Mouse (Mus musculus) megakaryocyte progenitor cell, adult 5-6 weeks (primary cell): ENCODE measurements around the gene Cdk9. TPM values are rescaled to one million over a fixed set of nuclear protein-coding genes. Genes with fewer than 3 reads are reported as not detected.

Experiments
- ATAC-seq: replicated peaks from 2 replicates; pipeline ENCODE4 v1.8.0; 2016; ENCODE audit warnings: mild to moderate bottlenecking, moderate TSS enrichment, inconsistent platforms; ENCODE audit not compliant: poor library complexity
- total RNA-seq, 2 experiments: library from RNA; stranded (forward) in 1 of 2; stranded (reverse) in 1 of 2; fragments of 157-497, 149-512 nt in 1 of 2; fragments of 200-1000 nt in 1 of 2; gene quantifications; 2 replicates each; pipeline versions ENCODE4 v1.2.3 to v1.2.4; 2015 to 2017

Cdk9 gene
- total RNA-seq, 2 experiments from 2014 or later = 39.3 to 63.4 TPM

DNA sequence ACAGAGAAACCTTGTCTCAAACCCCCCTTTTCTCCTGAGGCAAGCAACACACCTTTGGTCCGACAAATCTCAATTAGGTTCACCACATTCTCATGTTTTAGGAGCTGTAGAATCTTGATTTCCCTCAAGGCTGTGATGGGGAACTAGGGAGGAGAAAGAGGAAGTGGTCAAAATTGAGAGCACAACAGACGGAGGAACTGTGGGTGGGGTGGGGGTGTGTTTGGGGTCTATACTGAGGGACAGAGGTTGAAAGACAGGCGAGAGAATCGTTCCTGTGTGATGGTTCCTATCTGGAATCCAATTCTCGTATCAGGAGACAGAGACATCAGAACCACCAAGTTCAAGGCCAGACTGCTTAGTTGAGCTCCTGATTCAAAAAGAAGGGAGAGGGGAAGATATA is 2.5 kb downstream of the Cdk9 start:
- ATAC-seq = no peak

DNA sequence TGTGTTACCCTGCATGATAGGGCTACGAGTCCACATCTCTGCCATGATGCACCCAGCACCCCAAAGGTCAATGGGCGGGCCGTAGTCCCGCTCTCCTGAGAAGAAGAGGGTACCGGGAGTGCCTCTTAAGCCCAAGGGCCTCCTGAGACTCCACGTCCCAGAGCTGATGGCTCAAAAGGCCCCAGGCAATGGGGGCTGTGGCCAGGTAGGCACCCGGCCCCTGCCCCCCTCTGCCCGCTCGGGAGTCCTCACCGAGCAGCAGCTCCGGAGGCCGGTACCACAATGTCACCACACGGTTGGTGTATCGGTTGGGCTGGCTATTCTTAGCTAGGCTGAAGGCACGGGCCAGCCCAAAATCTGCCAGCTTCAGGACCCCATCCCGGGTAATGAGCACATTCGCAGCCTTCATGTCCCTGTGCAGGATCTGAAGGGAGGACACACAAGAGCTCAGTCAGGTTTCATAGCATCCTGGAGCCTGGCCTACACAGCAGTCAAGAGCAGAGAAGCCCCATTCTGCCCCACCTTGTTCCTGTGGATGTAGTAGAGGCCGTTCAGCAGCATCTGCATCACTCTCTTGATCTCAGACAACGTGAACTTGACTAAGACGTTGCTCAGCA is 3.2 kb downstream of the Cdk9 start:
- ATAC-seq = no peak

DNA sequence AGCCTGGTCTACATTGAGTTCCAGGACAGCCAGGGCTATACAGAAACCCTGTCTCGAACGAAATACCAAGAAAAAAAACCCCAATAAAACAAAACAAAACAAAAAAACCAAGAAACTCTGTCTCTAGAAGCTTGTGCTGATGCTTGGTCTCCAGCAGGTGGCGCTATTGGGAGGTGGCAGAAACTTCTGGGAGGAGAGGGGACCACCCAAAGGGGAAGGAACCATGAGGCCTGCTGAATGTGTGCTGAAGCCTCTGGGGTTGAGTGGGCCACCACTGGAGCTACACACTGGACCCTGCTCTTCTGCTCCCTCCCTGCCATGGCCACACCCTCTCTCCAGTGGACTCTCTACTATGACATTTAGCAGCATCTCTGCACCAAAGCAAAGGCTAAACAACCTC is 4.2 kb downstream of the Cdk9 start:
- ATAC-seq = peak; percentile 29

DNA sequence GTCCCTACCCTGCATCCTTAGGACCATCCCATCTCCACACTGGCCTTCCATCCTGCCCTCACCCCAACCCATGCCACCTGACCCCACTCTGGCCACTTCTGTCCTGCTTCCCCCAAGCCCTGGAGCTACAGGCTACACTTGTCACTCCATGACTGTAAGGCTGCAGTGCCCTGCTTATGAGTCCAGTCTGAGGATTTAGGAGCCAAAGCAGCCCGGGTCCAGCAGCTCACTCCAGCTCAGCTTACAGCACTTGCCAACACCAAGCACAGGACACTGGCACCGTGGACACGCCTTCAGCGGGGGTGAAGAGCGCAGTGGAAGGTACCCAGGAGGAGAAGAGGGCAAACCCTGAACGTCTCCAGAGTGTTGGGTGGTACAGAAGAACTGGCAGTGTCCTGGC is 5.9 kb downstream of the Cdk9 start:
- ATAC-seq = no peak

DNA sequence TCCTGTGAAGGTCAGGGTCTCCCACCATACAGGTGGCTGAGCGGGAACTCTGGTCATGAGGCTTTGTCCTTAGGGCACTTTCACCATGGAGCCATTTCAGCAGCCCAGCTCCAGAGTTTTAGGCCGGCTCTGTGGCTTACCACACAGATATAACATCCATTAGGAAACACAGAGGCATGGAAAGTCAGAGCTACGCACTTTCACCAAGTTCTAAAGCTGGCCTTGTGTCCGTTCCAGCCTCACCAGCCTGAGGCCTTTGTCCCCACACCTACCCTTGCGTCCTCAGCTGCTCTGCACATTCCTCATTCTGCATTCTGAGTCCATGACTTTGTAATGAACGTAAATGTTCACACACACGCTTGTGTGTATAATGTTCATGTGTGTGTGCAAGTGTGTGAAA is 7.9 kb downstream of the Cdk9 start:
- ATAC-seq = no peak

DNA sequence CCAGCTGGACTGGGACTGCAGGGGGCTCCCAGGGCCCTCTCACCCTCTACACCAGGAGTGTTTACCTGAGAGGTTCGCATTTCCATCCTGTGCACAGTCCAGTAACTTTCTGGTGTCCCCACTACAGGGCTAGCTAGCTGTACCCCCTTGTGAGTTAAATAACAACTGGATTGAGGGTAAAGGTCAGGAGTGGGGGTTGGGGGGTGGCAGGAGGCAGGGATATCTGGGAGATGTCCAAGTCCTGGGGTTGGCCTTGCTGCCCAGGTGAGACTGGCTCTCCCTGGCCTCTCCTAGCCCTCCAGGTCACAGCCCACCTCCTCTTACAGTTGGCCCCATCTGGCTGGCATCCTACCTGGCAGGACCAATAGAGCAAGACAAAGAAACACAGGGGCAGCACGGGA is 8.9 kb downstream of the Cdk9 start, which contains the start of gene Fpgs:
Gene Fpgs (minus strand): TSS at position 125 of the 401 bp plus-strand sequence.
- ATAC-seq = no peak

DNA sequence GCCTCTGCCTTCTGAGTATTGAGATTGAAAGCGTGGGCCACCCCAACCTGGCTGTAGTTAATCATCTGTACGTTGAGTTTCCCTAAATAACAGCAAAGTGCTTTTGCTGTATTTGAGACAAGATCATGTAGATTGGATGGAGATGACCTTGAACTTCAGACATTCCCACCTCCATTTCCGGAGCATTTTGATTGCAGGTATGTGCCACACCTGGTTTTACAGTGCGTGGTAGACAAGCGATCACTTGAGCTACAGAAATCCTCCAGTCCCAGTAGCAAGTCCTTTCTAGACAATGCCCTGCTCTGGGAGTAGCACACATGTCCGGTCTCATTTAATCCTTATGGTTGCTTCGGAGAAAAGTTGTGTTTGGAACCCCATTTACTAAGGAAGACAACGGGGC is 9.8 kb downstream of the Cdk9 start:
- ATAC-seq = no peak

DNA sequence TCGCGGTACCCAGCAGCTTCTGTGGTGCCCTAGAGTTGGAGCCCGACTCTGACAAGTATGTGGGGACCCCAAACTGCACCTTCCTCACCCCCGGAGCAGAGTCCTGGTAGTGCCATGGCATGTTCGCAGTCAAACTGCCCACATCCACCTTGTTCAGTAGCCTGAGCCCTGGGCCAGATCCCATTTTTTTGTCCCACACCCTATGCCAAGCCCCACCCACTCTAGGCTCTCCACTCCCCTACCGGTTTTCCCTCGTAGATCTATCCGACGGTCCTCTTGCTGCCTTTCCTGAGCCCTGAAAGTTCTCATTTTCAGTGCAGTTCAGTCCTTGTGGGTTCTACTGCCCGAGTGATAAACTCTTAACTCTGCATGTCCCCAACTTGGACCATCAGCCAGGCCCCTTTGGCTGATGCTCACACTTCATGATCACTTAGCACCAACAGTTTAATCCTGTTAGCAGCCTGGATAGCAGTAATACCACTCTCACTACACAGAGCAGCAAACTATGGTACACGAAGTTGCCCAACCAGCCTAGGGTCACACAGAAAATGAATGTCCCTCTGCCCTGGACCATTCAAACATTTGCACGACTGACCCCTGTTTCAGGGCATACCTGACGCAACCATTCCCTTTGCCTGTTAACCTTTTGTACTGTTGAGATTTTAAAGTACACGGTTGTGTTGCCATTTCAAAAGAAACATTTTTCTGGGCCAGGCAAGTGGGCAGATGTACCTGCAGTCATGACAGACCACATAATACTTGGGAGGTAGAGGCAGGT is 11.7 kb downstream of the Cdk9 start:
- no peak for ATAC-seq

DNA sequence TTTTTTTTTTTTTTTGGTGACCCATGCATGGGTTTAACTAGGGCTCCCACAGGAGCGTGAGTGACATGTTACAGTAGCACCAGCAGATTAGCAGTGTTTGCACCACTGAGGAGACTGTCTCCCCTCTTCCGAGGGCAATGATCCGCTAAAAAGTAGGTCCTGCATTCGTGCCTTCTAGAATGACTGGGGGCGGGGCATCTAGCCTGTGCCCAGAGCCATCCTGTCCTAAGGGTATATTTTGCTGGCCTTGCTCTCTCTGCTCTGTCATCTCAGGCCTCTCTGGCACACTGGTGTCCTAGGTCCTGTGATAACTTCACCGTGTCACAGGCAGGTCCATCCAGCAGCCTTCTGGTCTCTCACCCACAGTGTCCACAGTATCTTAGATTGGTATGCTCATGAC is 13.2 kb downstream of the Cdk9 start:
- no peak for ATAC-seq

DNA sequence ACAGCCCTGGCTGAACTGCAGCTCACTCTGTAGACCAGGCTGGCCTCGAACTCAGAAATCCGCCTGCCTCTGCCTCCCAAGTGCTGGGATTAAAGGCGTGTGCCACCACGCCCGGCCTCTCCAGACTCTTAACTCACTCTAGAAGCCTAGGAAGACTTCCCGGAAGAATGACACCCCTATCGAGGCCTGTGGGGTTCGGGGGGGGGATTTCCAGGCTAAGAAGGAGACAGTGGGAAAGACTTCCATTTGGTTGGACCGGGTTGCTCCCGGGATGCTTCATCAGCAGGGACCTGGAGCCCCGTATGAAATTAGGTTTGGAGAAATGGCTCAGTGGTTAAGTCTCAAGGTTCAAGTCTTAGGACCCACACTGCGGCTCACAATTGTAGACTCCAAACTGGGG is 18.2 kb downstream of the Cdk9 start:
- no peak for ATAC-seq

DNA sequence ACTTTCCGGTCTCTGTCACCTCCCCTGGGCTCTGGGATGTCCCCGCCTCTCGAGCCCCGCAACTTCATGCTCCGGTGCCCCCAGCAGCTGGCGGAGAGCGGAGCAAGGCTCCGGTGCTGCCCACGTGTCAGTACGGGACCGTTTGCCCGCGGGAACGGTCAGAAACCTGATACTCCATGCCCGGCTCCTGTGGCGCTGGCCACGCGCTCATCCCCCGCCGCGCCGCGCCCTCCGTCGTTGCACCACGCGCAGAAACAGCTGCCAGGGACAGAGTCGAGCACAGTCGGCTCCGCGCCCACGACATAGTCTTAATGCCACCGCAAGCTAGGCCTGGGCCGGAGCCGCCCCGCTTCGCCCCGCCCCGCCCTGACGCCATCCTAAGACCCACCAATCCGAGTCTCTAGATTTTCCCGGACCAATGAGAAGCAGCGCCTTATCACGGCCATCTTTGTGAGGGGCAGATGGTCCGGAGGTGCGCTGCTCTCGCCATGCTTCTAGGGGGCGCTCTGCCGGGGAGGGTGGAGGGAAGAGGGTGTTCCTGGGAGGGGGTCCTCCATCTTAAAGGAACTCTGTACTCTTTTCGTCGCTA is 19.0 kb downstream of the Cdk9 start:
- ATAC-seq = peak; percentile 95

DNA sequence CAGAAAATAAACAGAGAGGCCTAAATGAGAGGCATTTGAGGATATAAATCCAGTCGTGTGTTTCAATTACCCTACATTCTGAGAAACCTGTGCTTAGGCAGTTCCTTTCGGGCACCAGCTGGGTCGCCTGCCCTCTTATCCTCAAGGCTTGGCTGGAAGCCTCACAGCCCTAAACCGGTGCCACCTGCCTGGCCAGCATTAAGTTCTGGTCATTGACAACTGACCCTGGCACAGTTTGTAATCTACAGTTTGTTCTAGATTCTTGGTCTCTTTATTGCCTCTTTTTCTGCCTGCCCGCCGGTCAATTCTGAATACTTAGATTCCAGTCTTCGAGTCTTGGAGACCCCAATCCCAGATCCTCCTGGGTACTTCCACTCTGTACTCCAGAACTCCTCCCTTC is 19.6 kb downstream of the Cdk9 start:
- no peak for ATAC-seq

DNA sequence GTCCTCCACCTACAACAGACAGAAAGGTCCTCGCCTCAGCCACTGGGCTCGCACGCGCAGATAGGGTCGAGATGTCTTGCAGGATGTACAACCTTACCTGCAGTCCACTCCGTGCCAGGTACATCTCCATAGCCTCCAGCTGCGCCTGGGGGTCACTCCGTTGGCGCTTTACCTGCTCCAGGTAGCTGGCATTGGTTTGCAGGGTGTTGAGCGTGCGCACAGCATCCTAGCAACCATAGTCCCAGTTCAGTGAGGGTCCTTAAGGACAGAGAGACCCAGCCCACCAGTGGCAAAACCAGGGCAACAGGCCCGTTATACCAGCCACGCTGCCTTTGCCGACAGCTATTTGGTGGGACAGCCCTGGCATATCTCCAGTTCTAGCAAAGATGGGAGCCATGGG is 20.4 kb downstream of the Cdk9 start:
- no peak for ATAC-seq

DNA sequence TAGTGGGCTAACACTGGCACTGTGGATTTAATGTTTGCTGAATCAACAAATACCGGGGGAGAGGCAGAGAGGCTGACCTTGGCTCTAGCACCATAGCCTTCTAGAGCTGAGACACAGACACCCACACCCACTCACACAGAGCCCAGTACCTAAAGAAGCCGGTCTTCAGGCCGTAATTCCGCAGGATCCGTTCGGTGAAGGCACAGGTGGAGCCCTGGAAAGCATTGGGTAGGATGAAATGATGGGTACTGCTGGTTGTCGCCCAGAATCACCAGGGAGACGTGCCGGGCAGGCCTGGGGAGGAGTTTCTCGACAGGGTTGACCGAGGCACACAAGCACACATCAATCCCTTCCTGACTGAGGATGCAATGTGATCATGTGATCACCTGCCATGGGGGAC is 21.8 kb downstream of the Cdk9 start:
- no peak for ATAC-seq

DNA sequence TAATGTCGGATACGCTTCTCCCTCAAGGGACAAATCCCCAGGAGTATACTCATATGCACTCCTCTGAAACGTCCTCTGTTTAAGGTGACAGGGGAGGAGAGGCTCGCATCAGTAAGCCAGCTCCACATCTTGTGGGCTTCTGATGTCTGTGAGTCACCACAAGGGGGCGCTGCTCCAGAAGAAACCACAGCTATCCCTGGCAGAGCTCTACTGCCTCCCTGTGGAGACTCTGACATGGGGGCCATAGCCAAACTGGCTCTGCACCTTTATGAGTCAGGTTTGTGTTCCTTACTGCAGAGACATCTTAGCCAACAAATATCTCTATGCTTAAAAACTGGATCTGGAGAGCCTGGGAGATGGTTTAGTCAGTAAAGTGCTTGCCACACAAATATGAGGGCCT is 23.5 kb downstream of the Cdk9 start:
- ATAC-seq = peak; percentile 75

DNA sequence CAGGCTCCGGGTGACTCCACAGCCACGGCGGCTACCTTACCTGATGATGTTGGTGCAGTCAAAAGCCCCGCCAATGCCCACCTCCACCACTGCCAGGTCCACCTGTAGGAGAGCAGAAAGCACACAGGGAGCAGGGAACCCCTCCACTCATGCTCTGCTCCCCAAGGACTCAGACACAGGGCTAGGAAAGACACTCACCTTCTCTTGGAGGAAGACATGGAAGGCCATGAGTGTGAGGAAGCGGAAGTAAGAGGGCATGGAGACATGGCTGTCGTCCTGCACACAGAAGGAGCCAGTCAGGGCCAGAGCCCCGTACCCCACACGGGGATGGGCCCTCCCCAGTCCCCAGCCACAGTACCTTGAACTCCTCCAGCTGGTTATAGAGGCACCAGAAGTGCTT is 25.3 kb downstream of the Cdk9 start:
- no peak for ATAC-seq

DNA sequence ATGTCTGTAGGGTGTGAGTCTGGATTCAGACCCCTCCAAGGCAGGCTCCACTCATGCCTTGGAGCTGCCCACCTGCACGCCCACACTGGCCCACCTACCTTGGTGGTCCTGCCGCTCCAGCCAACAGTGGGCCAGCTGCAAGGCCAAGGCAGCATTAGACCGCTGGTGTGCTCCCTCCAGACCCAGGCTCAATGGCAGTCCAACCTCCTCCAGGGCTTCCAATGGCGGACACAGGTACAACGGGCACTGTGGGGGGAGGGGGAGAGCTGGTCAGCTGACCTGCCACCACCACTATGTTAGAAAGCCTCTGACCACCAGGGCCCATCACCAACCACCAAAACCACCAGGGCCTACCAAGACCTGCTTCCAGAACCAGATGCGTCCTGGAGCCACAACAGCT is 26.2 kb downstream of the Cdk9 start:
- ATAC-seq = no peak

DNA sequence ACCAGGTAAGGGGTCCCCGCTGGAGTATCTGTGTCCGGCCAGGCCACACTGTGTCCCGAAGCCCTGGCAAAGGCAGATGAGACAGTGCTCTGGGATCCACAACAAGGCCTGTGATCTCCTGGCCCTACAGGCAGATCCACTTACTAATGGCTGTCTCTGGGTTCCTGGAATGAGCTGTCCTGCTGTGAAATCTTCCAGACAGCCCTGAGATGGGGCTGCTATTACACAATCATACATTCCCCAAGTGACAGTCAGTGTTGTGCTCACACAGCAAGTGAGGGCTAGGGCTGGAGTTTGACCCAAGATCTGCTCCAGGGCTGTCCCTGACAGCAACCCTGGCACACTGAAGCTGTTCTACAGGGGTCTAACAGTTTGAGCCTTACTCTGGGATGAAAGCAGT is 27.1 kb downstream of the Cdk9 start:
- ATAC-seq = no peak

DNA sequence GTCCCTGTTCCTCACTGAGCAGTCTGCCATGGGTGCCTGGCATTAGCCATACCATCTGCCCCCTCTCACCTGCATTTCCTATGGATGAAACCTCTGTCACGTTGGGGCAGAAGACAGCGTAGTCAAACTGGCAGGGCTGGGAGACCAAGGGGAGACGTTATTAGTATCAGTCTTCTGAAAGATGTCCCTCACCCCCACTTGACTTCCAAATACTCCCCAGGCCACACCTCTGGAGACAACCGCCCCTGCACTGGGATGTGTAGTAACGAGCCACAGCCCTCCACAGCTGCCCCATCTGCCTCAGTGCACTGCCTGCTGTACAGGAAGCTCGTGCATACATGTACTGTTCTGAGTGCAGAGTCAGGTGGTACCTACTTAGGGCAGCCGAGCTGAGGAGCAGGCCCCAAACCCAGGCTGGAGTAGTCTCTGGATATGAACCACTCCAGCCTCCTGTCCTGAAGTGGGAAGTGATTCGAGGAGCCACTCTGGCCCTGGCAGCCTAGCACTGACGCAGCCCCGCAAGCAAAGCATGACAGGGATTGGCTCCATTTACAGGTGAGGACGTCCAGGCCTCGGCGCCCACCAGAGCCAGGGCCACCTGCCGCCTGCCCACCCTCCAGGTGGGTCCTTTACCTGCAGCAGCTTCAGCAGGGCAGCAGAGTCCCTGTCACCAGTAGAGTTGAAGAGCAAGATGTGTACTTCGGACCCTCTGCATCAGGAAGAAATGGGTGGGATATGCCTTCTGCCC is 28.0 kb downstream of the Cdk9 start:
- ATAC-seq = no peak

DNA sequence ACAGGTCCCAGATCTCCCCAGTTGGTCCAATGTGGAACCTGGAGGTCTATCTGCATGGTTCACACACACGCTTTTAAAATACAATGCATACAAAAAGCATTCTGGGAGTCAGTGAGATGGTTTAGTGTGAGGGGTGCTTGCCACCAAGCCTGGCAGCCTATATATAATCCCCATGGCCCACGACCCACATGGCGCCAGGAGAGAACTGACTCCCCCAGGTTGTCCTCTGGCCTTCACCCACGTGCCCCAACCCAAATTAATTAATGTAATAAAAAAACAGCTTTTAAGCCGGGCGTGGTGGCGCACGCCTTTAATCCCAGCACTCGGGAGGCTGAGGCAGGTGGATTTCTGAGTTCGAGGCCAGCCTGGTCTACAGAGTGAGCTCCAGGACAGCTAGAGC is 29.2 kb downstream of the Cdk9 start:
- no peak for ATAC-seq

DNA sequence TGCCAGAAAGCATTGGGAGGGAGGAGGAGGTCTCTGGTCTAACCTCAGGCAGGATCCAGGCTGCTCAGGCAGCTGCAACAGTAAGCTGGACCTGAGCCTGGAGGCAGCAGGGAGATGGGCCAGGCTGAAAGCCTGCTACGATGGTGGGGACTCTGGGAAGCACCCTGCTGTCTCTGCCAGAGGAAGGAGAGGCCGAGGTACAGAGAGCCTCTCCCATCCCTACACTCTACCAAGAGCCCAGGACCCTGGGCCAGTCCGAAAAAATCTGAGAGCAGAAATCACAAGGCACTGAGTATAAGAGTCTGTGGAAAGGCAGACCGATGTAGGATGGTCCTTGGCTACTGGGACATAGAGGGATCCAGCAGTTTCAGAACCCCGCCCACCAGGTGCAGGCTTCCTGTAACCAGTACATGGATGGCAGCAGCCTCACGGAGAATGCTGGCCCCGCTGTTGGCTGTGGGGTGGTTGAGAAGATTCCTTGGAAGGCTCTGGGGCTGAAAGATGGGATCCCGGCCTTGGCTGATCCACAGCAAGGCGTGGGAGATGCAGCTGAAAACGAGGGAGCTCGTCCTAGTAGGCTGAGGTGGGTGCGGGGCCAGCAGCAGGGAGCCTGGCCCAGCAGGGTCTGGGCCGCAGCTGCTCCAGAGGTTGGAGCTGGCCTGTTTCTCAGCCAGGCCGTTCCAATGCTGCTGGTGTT is 30.0 kb downstream of the Cdk9 start:
- no peak for ATAC-seq
